Mouse (Mus musculus) heart, embryonic 11.5 days (tissue): ENCODE results near the gene Scpep1. TPM values are rescaled to one million over a fixed set of nuclear protein-coding genes. Genes with fewer than 3 reads are reported as not detected.

Experiments
- ATAC-seq: fragments of 200-750 bp; cut with Nextera tagmentation; replicated peaks from 2 replicates; pipeline ENCODE4 v1.8.0; 2017; ENCODE audit warnings: moderate library complexity; ENCODE audit not compliant: insufficient number of reproducible peaks, low FRiP score, low TSS enrichment
- H3K27ac ChIP-seq: fragments of 300-500 bp; sonication (generic); 2 replicates; pipeline ENCODE4 v1.5.1; 2014; ENCODE audit warnings: mild to moderate bottlenecking, low read depth, low read length
- H3K27me3 ChIP-seq: fragments of 300-500 bp; sonication (generic); 2 replicates; pipeline ENCODE4 v1.6.1; 2014; ENCODE audit warnings: mild to moderate bottlenecking, low read length, mixed read lengths; ENCODE audit not compliant: control insufficient read depth, insufficient read depth
- H3K36me3 ChIP-seq: fragments of 300-500 bp; sonication (generic); 2 replicates; pipeline ENCODE4 v1.6.1; 2014; ENCODE audit warnings: mild to moderate bottlenecking, low read length, moderate library complexity, mixed read lengths; ENCODE audit not compliant: control insufficient read depth, insufficient read depth
- H3K4me1 ChIP-seq: fragments of 300-500 bp; sonication (generic); 2 replicates; pipeline ENCODE4 v1.6.1; 2014; ENCODE audit warnings: low read length; ENCODE audit not compliant: control insufficient read depth, insufficient read depth
- H3K4me2 ChIP-seq: fragments of 300-500 bp; sonication (generic); 2 replicates; pipeline ENCODE4 v1.6.1; 2014; ENCODE audit warnings: mild to moderate bottlenecking, moderate library complexity
- H3K4me3 ChIP-seq: fragments of 300-500 bp; sonication (generic); 2 replicates; pipeline ENCODE4 v1.5.1; 2014; ENCODE audit warnings: low read depth, low read length
- H3K9ac ChIP-seq: fragments of 300-500 bp; sonication (generic); 2 replicates; pipeline ENCODE4 v1.6.1; 2014; ENCODE audit warnings: mild to moderate bottlenecking, low read depth, low read length, moderate library complexity
- H3K9me3 ChIP-seq: fragments of 300-500 bp; sonication (generic); replicated peaks from 2 replicates; pipeline ENCODE4 v1.6.1; 2016; ENCODE audit warnings: low read length; ENCODE audit not compliant: control insufficient read depth
- WGBS: fragments of 180-500 bp; shearing (Covaris S2); extraction: QIAGEN DNeasy Blood & Tissue Kit; methylation state at CpG from one replicate; pipeline ENCODE4 v1.1.7; 2014; ENCODE audit not compliant: insufficient replicate concordance; 5-methylcytosine and 5-hydroxymethylcytosine counted together
- polyA plus RNA-seq: library from polyadenylated mRNA; unstranded; fragments of >200 nt; fragmentation: Nextera tagmentation; extraction: Ambion mirVana; gene quantifications from 2 replicates; pipeline ENCODE4 v1.2.1, GENCODE M21; 2014

The Scpep1 gene
- polyA plus RNA-seq, 1 experiment from 2014 or later: 51.2 TPM

GRCm38 (mm10) chr11:88945971-88946585, 9.2 kb downstream of the Scpep1 start:
- H3K4me2 ChIP-seq: no peak overlapping the region
- H3K36me3 ChIP-seq: peaks cover 13% of the 10 kb centered on the region
- WGBS: 67% methylated on average over 7 of the region's 8 CpGs
- no peak for ATAC-seq
- H3K9ac ChIP-seq: no peak overlapping the region
- no peaks in the 10 kb centered on the region for H3K4me1 ChIP-seq
- no peaks in the 10 kb centered on the region for H3K27me3 ChIP-seq
- H3K4me3 ChIP-seq: no peak overlapping the region
- no peaks in the 10 kb centered on the region for H3K9me3 ChIP-seq
- no peak overlapping the region for H3K27ac ChIP-seq

DNA sequence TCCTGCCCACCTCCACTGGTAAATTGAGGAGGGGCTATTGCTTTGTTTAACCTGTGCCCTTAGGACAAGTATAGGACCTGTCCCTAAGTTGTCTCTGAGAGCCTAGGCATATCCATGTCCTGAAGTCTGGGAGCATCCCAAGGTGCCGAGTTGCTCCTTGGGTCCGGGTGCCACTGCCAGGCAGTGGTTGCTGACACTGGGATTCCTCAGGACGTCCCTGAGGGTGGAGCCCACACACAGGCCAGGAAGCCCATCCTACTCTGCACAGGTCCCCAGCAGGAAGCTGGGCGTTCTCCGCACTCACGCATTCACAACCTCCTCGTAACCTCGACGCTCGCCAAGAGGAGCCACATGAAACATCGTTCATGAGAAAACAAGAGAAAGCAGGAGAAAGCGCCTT, 13.8 kb downstream of the Scpep1 start:
- ATAC-seq: no peak
- Histone ChIP-seq H3K9ac (no peak overlapping the region), H3K4me1 (no peaks in the 10 kb centered on the region), H3K27me3 (no peaks in the 10 kb centered on the region), H3K9me3 (no peaks in the 10 kb centered on the region), H3K4me2 (no peak overlapping the region), H3K4me3 (no peak overlapping the region), H3K36me3 (peaks cover 10% of the 10 kb centered on the region), H3K27ac (no peak overlapping the region)
- 77% methylated on average over 12 of the region's 12 CpGs for WGBS

DNA sequence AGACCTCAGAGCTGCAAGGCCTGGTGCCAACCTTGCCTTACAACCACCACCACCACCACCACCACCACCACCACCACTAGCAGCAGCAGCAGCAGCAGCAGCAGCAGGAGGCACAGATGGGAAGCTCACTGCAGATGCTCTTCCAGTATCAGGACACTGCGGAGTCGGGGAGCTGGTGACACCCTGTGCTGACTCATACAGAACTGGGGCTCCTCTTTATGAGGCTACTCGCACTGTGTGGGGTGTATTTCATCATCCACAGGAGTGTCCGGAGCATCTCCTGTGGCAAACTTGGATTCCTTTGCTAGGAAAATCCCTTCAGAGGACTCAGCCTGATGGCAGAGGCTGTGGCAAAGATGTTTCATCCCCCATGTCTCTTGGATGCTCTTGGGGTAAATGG, 15.6 kb downstream of the Scpep1 start:
- Histone ChIP-seq H3K9ac (no peak overlapping the region), H3K27ac (no peak overlapping the region), H3K4me1 (no peaks in the 10 kb centered on the region), H3K4me3 (no peak overlapping the region), H3K36me3 (peaks cover 10% of the 10 kb centered on the region), H3K27me3 (no peaks in the 10 kb centered on the region), H3K4me2 (no peak overlapping the region), H3K9me3 (no peaks in the 10 kb centered on the region)
- no peak for ATAC-seq
- WGBS: 81% methylated on average over 4 of the region's 4 CpGs

GRCm38 (mm10) chr11:88938770-88939169, 16.5 kb downstream of the Scpep1 start:
- no peak overlapping the region for H3K4me3 ChIP-seq
- no peak overlapping the region for H3K4me2 ChIP-seq
- H3K27me3 ChIP-seq: no peaks in the 10 kb centered on the region
- ATAC-seq: no peak
- H3K9ac ChIP-seq: no peak overlapping the region
- H3K4me1 ChIP-seq: no peaks in the 10 kb centered on the region
- peaks cover 6% of the 10 kb centered on the region; the same call in 1 of the 2 replicates for H3K36me3 ChIP-seq
- H3K27ac ChIP-seq: no peak overlapping the region
- WGBS: 94% methylated on average over 2 of the region's 2 CpGs
- H3K9me3 ChIP-seq: no peaks in the 10 kb centered on the region

DNA sequence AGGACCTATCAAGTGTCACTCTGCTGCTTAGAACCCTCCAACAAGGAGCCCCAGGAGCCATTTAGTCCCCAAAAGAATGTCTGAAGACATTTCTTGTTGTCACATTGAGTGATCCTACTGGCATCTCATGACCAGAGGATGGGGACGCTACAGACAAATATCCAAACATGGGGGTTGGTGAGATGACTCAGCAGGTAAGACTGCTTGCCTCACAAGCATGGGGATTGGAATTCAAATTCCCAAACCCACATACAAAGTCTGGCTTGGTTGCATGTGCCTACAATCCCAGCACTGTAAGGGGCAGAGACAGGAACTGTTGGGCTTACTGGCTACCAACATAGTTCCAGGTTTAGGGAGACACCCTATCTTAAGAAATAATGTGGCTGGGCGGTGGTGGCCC, 17.4 kb downstream of the Scpep1 start:
- no peaks in the 10 kb centered on the region for H3K27me3 ChIP-seq
- H3K36me3 ChIP-seq: peaks cover 4% of the 10 kb centered on the region; the same call in 1 of the 2 replicates
- no peaks in the 10 kb centered on the region for H3K9me3 ChIP-seq
- H3K4me1 ChIP-seq: no peaks in the 10 kb centered on the region
- WGBS: 80% methylated on average over 2 of the region's 2 CpGs
- no peak overlapping the region for H3K9ac ChIP-seq
- no peak overlapping the region for H3K4me2 ChIP-seq
- no peak overlapping the region for H3K4me3 ChIP-seq
- no peak for ATAC-seq
- no peak overlapping the region for H3K27ac ChIP-seq

- H3K4me2 ChIP-seq: no peak overlapping the region
- peaks cover 2% of the 10 kb centered on the region; the same call in 1 of the 2 replicates for H3K36me3 ChIP-seq
- no peaks in the 10 kb centered on the region for H3K9me3 ChIP-seq
- H3K4me3 ChIP-seq: no peak overlapping the region
- 83% methylated on average over 19 of the region's 19 CpGs for WGBS
- no peak for ATAC-seq
- no peaks in the 10 kb centered on the region for H3K27me3 ChIP-seq
- H3K9ac ChIP-seq: no peak overlapping the region
- no peak overlapping the region for H3K27ac ChIP-seq
- H3K4me1 ChIP-seq: no peaks in the 10 kb centered on the region
These were observed 20.9 kb downstream of the Scpep1 start for GRCm38 (mm10) chr11:88934089-88935000.

- Histone ChIP-seq H3K36me3 (peaks cover 4% of the 10 kb centered on the region; the same call in 1 of the 2 replicates), H3K4me1 (no peaks in the 10 kb centered on the region), H3K4me3 (no peak overlapping the region), H3K9me3 (no peaks in the 10 kb centered on the region), H3K27ac (no peak overlapping the region), H3K4me2 (no peak overlapping the region), H3K27me3 (no peaks in the 10 kb centered on the region), H3K9ac (no peak overlapping the region)
- WGBS: 88% methylated on average over 9 of the region's 9 CpGs
- ATAC-seq: no peak
These were observed 22.2 kb downstream of the Scpep1 start for GRCm38 (mm10) chr11:88933030-88933429.

- H3K4me2 ChIP-seq: no peak overlapping the region
- H3K9ac ChIP-seq: no peak overlapping the region
- H3K27me3 ChIP-seq: no peaks in the 10 kb centered on the region
- no peaks in the 10 kb centered on the region for H3K4me1 ChIP-seq
- H3K27ac ChIP-seq: no peak overlapping the region
- 79% methylated on average over 14 of the region's 14 CpGs for WGBS
- no peak for ATAC-seq
- H3K9me3 ChIP-seq: no peaks in the 10 kb centered on the region
- H3K4me3 ChIP-seq: no peak overlapping the region
- H3K36me3 ChIP-seq: peaks cover 4% of the 10 kb centered on the region; the same call in 1 of the 2 replicates
These were observed 23.4 kb downstream of the Scpep1 start for GRCm38 (mm10) chr11:88931692-88932530.
